ENCODE assay signal across 10 mouse cellular contexts in genomic region chr11:90031076-90031475, GRCm38 (mm10). TPM values are rescaled to one million over a fixed set of nuclear protein-coding genes. Genes with fewer than 3 reads are reported as not detected.
DNase-seq lines count a peak whose midpoint lies in the region; ATAC-seq and TF ChIP-seq lines count a peak whose summit lies in the region.
"Had no signal": no experiment of that assay in that cellular context is flagged by ENCODE, and none has a peak within 500 bp of the region (broad histone marks: within the 10 kb centered on the region; RNA-seq: fewer than 3 reads in every experiment).

No protein-coding gene starts in this region.

- H3K9ac ChIP-seq in CH12.LX (ENCODE audit: insufficient read depth, low read depth): no peak overlapping the region
- no peak overlapping the region for H3K9ac ChIP-seq in liver, postnatal 0 days (replicated peaks)

- TF ChIP-seq EP300 in CH12.LX (IDR thresholded peaks at IDR 0.05; ENCODE audit: low read length): no peak
- no peak for TF ChIP-seq EP300 in liver, postnatal 0 days (IDR thresholded peaks at IDR 0.05; ENCODE audit: low read depth)

- no peak for TF ChIP-seq CTCF in gastrocnemius, adult 2 months (IDR thresholded peaks at IDR 0.05)
- no peak for TF ChIP-seq CTCF in CH12.LX (conservative IDR thresholded peaks at IDR 0.05 in 1 of 2, IDR thresholded peaks at IDR 0.05 in 1 of 2; ENCODE audit: low read depth in 2 of 2, low read length in 2 of 2)
- TF ChIP-seq CTCF in liver, postnatal 0 days (IDR thresholded peaks at IDR 0.05; ENCODE audit: low read depth): no peak

- H3K27me3 ChIP-seq in CH12.LX (replicated peaks): peaks cover 6% of the 10 kb centered on the region
- peaks cover 46% of the 10 kb centered on the region for H3K27me3 ChIP-seq in hindbrain, embryonic 10.5 days (ENCODE audit: insufficient read depth, poor library complexity, severe bottlenecking)
- H3K27me3 ChIP-seq in liver, postnatal 0 days (ENCODE audit: insufficient read depth, low read length): peaks cover 14% of the 10 kb centered on the region

- H3K4me1 ChIP-seq in CH12.LX (ENCODE audit: control insufficient read depth in 1 of 2, insufficient read depth in 2 of 2): peaks cover 12 to 46% of the 10 kb centered on the region in 2 experiments
- peaks cover 38% of the 10 kb centered on the region for H3K4me1 ChIP-seq in hindbrain, embryonic 10.5 days (replicated peaks)
- H3K4me1 ChIP-seq in liver, postnatal 0 days (ENCODE audit: insufficient read depth): peaks cover 9% of the 10 kb centered on the region

- dilution Hi-C loops in CH12.LX (cut with MboI; ENCODE audit: extremely low pct_ligation_motif_present, extremely low pct_unique_long_range_greater_than_20kb, low sequenced_read_pairs): no loop called here

- peak overlapping the region; percentile 86 for H3K27ac ChIP-seq in gastrocnemius, adult 2 months
- H3K27ac ChIP-seq in CH12.LX (ENCODE audit: insufficient read depth, low read depth): no peak overlapping the region
- H3K27ac ChIP-seq in hindbrain, embryonic 10.5 days: no peak overlapping the region
- H3K27ac ChIP-seq in liver, postnatal 0 days (ENCODE audit: low read depth): no peak overlapping the region

- in situ Hi-C loops in CH12.LX (cut with MboI; ENCODE audit: low pct_ligation_motif_present, low pct_unique_long_range_greater_than_20kb, low sequenced_read_pairs): no loop called here

- ATAC-seq in liver, postnatal 0 days: no peak
- no peak for ATAC-seq in CD4-positive, CD25-positive, alpha-beta regulatory T cell, adult 4 months
- ATAC-seq: activated CD4-positive, CD25-positive, alpha-beta regulatory T cell, adult 4 months had no signal

- peak overlapping the region; percentile 87; the same call in 1 of the 2 replicates for H3K4me2 ChIP-seq in CH12.LX (ENCODE audit: insufficient read depth, low read depth, poor library complexity, severe bottlenecking)
- peak overlapping the region; percentile 60; the same call in 1 of the 2 replicates for H3K4me2 ChIP-seq in liver, postnatal 0 days (ENCODE audit: low read depth, low read length)

- H3K79me2 ChIP-seq in CH12.LX (replicated peaks; ENCODE audit: control insufficient read depth, extremely low read depth, insufficient read depth, poor library complexity, severe bottlenecking): no peaks in the 10 kb centered on the region

- TF ChIP-seq POLR2A in CH12.LX (IDR thresholded peaks at IDR 0.05; ENCODE audit: low read depth, low read length): no peak

- no peak for DNase-seq in gastrocnemius, adult 2 months
- no peak for DNase-seq in gastrocnemius, adult 8-10 months (ENCODE audit: low spot score in 2 of 2)
- no peak for DNase-seq in CH12.LX (ENCODE audit: extremely low read depth)
- no peak for DNase-seq in hindbrain, embryonic 10.5 days (ENCODE audit: low spot score)
- DNase-seq in liver, postnatal 0 days: no peak
- no peak for DNase-seq in adrenal gland, postnatal 10 days
- no peak for DNase-seq in right cerebral cortex, postnatal 25 days
- DNase-seq: thymus, postnatal 4 days had no signal

- no peaks in the 10 kb centered on the region for H3K9me3 ChIP-seq in CH12.LX (replicated peaks; ENCODE audit: low read length)
- H3K9me3 ChIP-seq in hindbrain, embryonic 10.5 days: no peaks in the 10 kb centered on the region
- H3K9me3 ChIP-seq in liver, postnatal 0 days (ENCODE audit: low read length): no peaks in the 10 kb centered on the region

- no peak for TF ChIP-seq RAD21 in CH12.LX (IDR thresholded peaks at IDR 0.05; ENCODE audit: low read depth, low read length)

- H3K36me3 ChIP-seq in CH12.LX (replicated peaks in 1 of 2; ENCODE audit: control insufficient read depth in 1 of 2, insufficient read depth in 1 of 2, low read length in 1 of 2): peaks cover 0 to 8% of the 10 kb centered on the region in 2 experiments
- H3K36me3 ChIP-seq in hindbrain, embryonic 10.5 days: no peaks in the 10 kb centered on the region
- no peaks in the 10 kb centered on the region for H3K36me3 ChIP-seq in liver, postnatal 0 days (replicated peaks; ENCODE audit: insufficient read depth, low read length)

- intact Hi-C loops in gastrocnemius, adult 2 months (cut with DNase I): no loop called here

- peak overlapping the region; percentile 74 for H3K4me3 ChIP-seq in gastrocnemius, adult 2 months
- peak overlapping the region in 1 of 3 experiments; percentile 47 for H3K4me3 ChIP-seq in CH12.LX (replicated peaks in 1 of 3; ENCODE audit: low read depth in 2 of 3, low read length in 2 of 3, poor library complexity in 1 of 3)
- H3K4me3 ChIP-seq in hindbrain, embryonic 10.5 days: peak overlapping the region; percentile 47
- peak overlapping the region; percentile 32; the same call in 1 of the 2 replicates for H3K4me3 ChIP-seq in liver, postnatal 0 days (ENCODE audit: low read depth, low read length)

- WGBS in hindbrain, embryonic 10.5 days: 25% methylated on average over 7 of the region's 7 CpGs
- WGBS in liver, postnatal 0 days (ENCODE audit: insufficient replicate concordance): 35% methylated on average over 7 of the region's 7 CpGs

TF ChIP-seq in CH12.LX, 34 proteins besides CTCF, POLR2A, EP300 and RAD21:
- TF ChIP-seq MAZ (IDR thresholded peaks at IDR 0.05; ENCODE audit: low read depth, low read length) (no peak), USF2 (conservative IDR thresholded peaks at IDR 0.05; ENCODE audit: low read depth, low read length) (no peak), JUND (conservative IDR thresholded peaks at IDR 0.05; ENCODE audit: low read depth, low read length) (no peak), UBTF (IDR thresholded peaks at IDR 0.05; ENCODE audit: low read depth, low read length) (no peak), ZMIZ1 (IDR thresholded peaks at IDR 0.05; ENCODE audit: low read depth, low read length) (no peak)

RNA-seq across cellular contexts. Expression of gene Tmem100, which starts 0.9 kb away (rescaled TPM):
- total RNA-seq in gastrocnemius, adult 2 months (2021): 10 to 100 TPM in 1 of 2 experiments, 1 to 10 TPM in 1; 7.4 to 19.2 TPM
- total RNA-seq in gastrocnemius, adult 8-10 months (2022): 10 to 100 TPM in 2 of 4 experiments, 1 to 10 TPM in 2; 9.1 to 24.0 (median 11.7) TPM
- total RNA-seq in CH12.LX (2012; rRNA removed): 0.17 and 0.30 TPM in 2 replicates
- 1.0 and 1.2 TPM in 2 replicates for total RNA-seq in CH12.LX (2014; rRNA removed)
- 3.5 and 3.6 TPM in 2 replicates for polyA plus RNA-seq in CH12.LX (2012; ENCODE audit: insufficient read length, low read depth)
- polyA plus RNA-seq in hindbrain, embryonic 10.5 days (2016; fragmentation: Nextera tagmentation; extraction: Ambion mirVana): 4.5 and 7.5 TPM in 2 replicates
- 0.99 and 1.2 TPM in 2 replicates for polyA plus RNA-seq in liver, postnatal 0 days (2015; fragmentation: Nextera tagmentation; extraction: Ambion mirVana)
- polyA plus RNA-seq in CD4-positive, CD25-positive, alpha-beta regulatory T cell, adult 4 months (2017; shearing (Covaris generic)): not detected
- total RNA-seq in adrenal gland, postnatal 10 days (2021): 1 to 10 TPM; 7.8 to 9.5 TPM
- polyA plus RNA-seq: activated CD4-positive, CD25-positive, alpha-beta regulatory T cell, adult 4 months had no signal

RNA-seq across cellular contexts. Expression of gene Pctp, which starts 28.4 kb away (rescaled TPM):
- 1 to 10 TPM; 2.8 to 4.0 TPM for total RNA-seq in gastrocnemius, adult 2 months (2021)
- total RNA-seq in gastrocnemius, adult 8-10 months (2022): 1 to 10 TPM; 3.1 to 4.5 (median 4.3) TPM
- 23.0 and 24.6 TPM in 2 replicates for total RNA-seq in CH12.LX (2012; rRNA removed)
- 26.0 and 28.0 TPM in 2 replicates for total RNA-seq in CH12.LX (2014; rRNA removed)
- 31.5 and 31.8 TPM in 2 replicates for polyA plus RNA-seq in CH12.LX (2012; ENCODE audit: insufficient read length, low read depth)
- polyA plus RNA-seq in hindbrain, embryonic 10.5 days (2016; fragmentation: Nextera tagmentation; extraction: Ambion mirVana): 15.0 and 19.6 TPM in 2 replicates
- polyA plus RNA-seq in liver, postnatal 0 days (2015; fragmentation: Nextera tagmentation; extraction: Ambion mirVana): 67.2 and 68.4 TPM in 2 replicates
- polyA plus RNA-seq in CD4-positive, CD25-positive, alpha-beta regulatory T cell, adult 4 months (2017; shearing (Covaris generic)): 10 to 100 TPM in 1 of 2 experiments, 1 to 10 TPM in 1; 9.1 to 14.5 TPM
- 10 to 100 TPM; 11.7 to 11.9 TPM for total RNA-seq in adrenal gland, postnatal 10 days (2021)
